Mouse (Mus musculus) left cerebral cortex, postnatal 14 days (tissue): Measurements from ENCODE around the gene Comp. TPM values are rescaled to one million over a fixed set of nuclear protein-coding genes. Genes with fewer than 3 reads are reported as not detected.

Experiments used
- DNase-seq, 2 experiments: peaks; one replicate each; pipeline ENCODE4 v3.0.0; 2021 to 2022; ENCODE audit warnings: low spot score in 2 of 2, mixed read lengths in 1 of 2
- intact Hi-C: fragments of 180-260 bp; cut with DNase I; formaldehyde crosslinking; loops from one replicate; pipeline ENCODE4 v1.15.1; 2025
- total RNA-seq, 2 experiments: library from RNA; stranded (reverse); gene quantifications; 2 replicates each; pipeline ENCODE4 v1.2.3; 2021

Comp gene
- total RNA-seq, 2 experiments from 2014 or later: 0.51 to 0.72 TPM

- intact Hi-C loops: loop anchor here (5.0 kb wide), 1 partner anchor 82 kb away; no protein-coding TSS in a partner anchor
Measured at GRCm38 (mm10) chr8:70419879-70420643, 46.7 kb downstream of the Comp start.

GRCm38 (mm10) chr8:70421349-70422104, 48.2 kb downstream of the Comp start:
- intact Hi-C loops: no loop called here
- DNase-seq: no peak

More at GRCm38 (mm10) chr8:70419879-70420643, 46.7 kb downstream of the Comp start:
- no peak for DNase-seq

- no peak for DNase-seq
- intact Hi-C loops: no loop called here
Measured at GRCm38 (mm10) chr8:70422722-70423121, 49.4 kb downstream of the Comp start.

- intact Hi-C loops: no loop called here
- no peak for DNase-seq
Measured at GRCm38 (mm10) chr8:70426300-70426907, 53.0 kb downstream of the Comp start.

GRCm38 (mm10) chr8:70431213-70431612, 57.9 kb downstream of the Comp start:
- DNase-seq: no peak

More at GRCm38 (mm10) chr8:70431213-70431612, 57.9 kb downstream of the Comp start:
- intact Hi-C loops: no loop called here

Other genes with a start within 250 kb of the Comp start
- gene Nr2c2ap, start 242.2 kb upstream of the Comp start, total RNA-seq: 10 to 100 TPM; 25.5 to 28.1 TPM
- gene Rfxank, start 234.4 kb upstream of the Comp start, total RNA-seq: 1 to 10 TPM; 9.2 to 9.6 TPM
- 10 to 100 TPM; 44.3 to 48.7 TPM for gene Borcs8, start 234.1 kb upstream of the Comp start, total RNA-seq
- gene Mef2b, start 233.8 kb upstream of the Comp start, total RNA-seq: not detected
- 10 to 100 TPM; 51.3 to 53.2 TPM for gene Tmem161a, start 201.2 kb upstream of the Comp start, total RNA-seq
- gene Slc25a42, start 161.3 kb upstream of the Comp start, total RNA-seq: 10 to 100 TPM; 32.7 to 34.5 TPM
- 100 to 1,000 TPM; 116 to 117 TPM for gene Sugp2, start 139.3 kb upstream of the Comp start, total RNA-seq
- 10 to 100 TPM; 57.1 to 68.7 TPM for gene Armc6, start 139.1 kb upstream of the Comp start, total RNA-seq
- gene Homer3, start 90.7 kb upstream of the Comp start, total RNA-seq: 10 to 100 TPM; 10.5 to 12.9 TPM
- gene Ddx49, start 71.1 kb upstream of the Comp start, total RNA-seq: 10 to 100 TPM; 43.5 to 44.6 TPM
- 100 to 1,000 TPM; 122 to 132 TPM for gene Cope, start 71.0 kb upstream of the Comp start, total RNA-seq
- gene Cers1, start 57.8 kb upstream of the Comp start, total RNA-seq: 100 to 1,000 TPM; 118 to 126 TPM
- gene Gdf1, start 43.7 kb upstream of the Comp start, total RNA-seq: 10 to 100 TPM; 15.4 to 20.8 TPM
- gene Upf1, start 20.3 kb upstream of the Comp start, total RNA-seq: 10 to 100 TPM; 49.8 to 53.4 TPM
- 100 to 1,000 TPM; 109 to 111 TPM for gene Crtc1, start 66.0 kb downstream of the Comp start, total RNA-seq
- 10 to 100 TPM; 37.2 to 37.9 TPM for gene Klhl26, start 103.4 kb downstream of the Comp start, total RNA-seq
- 100 to 1,000 TPM; 217 to 225 TPM for gene Tmem59l, start 113.8 kb downstream of the Comp start, total RNA-seq
- gene Crlf1, start 119.6 kb downstream of the Comp start, total RNA-seq: 1 to 10 TPM; 5.8 to 7.5 TPM
- gene Rex1bd, start 133.2 kb downstream of the Comp start, total RNA-seq: 10 to 100 TPM; 96.6 to 99.7 TPM
- gene Uba52, start 137.2 kb downstream of the Comp start, total RNA-seq: 1,000 to 10,000 TPM in 1 of 2 experiments, 100 to 1,000 TPM in 1; 967 to 1,028 TPM
- gene Fkbp8, start 154.2 kb downstream of the Comp start, total RNA-seq: 100 to 1,000 TPM; 396 to 406 TPM
- gene Kxd1, start 154.4 kb downstream of the Comp start, total RNA-seq: 10 to 100 TPM; 40.8 to 43.4 TPM
- gene Ell, start 165.9 kb downstream of the Comp start, total RNA-seq: 10 to 100 TPM; 13.8 to 17.4 TPM
- 10 to 100 TPM; 47.5 to 51.0 TPM for gene Isyna1, start 220.8 kb downstream of the Comp start, total RNA-seq
- 100 to 1,000 TPM; 270 to 302 TPM for gene Ssbp4, start 235.3 kb downstream of the Comp start, total RNA-seq
- gene Lrrc25, start 242.6 kb downstream of the Comp start, total RNA-seq: under 1 TPM; 0.90 to 0.97 TPM